Mouse (Mus musculus) bone marrow, adult 2 months (tissue): ENCODE measurements around the gene Phyhipl.

Experiments used
- CTCF ChIP-seq: fragments of 200-500 bp; IDR thresholded peaks from 2 replicates; pipeline ENCODE4 v1.5.1; 2011; ENCODE audit warnings: low read length, control low read depth; ENCODE audit not compliant: control insufficient read depth, insufficient read depth
- POLR2A ChIP-seq: fragments of 200-500 bp; IDR thresholded peaks from 2 replicates; pipeline ENCODE4 v1.6.1; 2011; ENCODE audit warnings: low read depth, mild to moderate bottlenecking, control low read depth, low read length, borderline replicate concordance; ENCODE audit not compliant: control insufficient read depth

DNA sequence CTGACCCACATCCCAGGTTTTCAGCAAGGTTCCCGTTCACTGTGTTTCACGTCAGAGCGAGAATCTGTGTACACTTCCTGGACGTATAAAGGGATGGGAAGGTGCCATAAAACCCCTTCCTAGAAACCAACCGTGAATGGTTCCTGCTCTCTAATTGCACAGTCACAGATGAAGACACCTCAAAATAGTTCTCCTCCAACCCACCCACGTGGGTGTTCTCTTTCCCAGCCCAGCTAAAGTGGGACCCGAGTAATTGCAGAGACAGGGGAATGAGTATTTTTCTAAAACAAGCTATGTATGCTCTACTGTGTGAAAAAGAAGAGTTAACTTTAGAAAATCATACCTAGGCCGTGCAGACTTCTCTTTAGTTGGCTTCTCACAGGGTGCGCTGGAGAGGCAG is 140.9 kb downstream of the Phyhipl start:
- TF ChIP-seq CTCF (no peak), POLR2A (no peak)
